Mouse (Mus musculus) cerebellum, adult 11 months (tissue): ENCODE measurements around the gene B230104I21Rik.

Experiments
- DNase-seq: peaks from one replicate; pipeline ENCODE4 v3.0.0; 2022

Gene B230104I21Rik

GRCm38 (mm10) chr4:154396652-154397301, 60.9 kb downstream of the B230104I21Rik start:
- no peak for DNase-seq
